Mouse (Mus musculus) lung, adult 10 weeks (tissue): ENCODE measurements around the gene Hck. TPM values are rescaled to one million over a fixed set of nuclear protein-coding genes. Genes with fewer than 3 reads are reported as not detected.

Experiments
- polyA plus RNA-seq: library from polyadenylated mRNA; stranded (reverse); fragments of 350-450 nt; fragmentation: Illumina TruSeq; extraction: RNeasy Lipid Tissue Mini Kit (QIAGEN cat#74804); gene quantifications from one replicate; pipeline ENCODE4 v1.2.3, GENCODE M21; 2014; ENCODE audit warnings: low read depth, low replicate concordance; ENCODE audit not compliant: insufficient read depth

Hck gene
- 34.3 TPM for polyA plus RNA-seq

DNA sequence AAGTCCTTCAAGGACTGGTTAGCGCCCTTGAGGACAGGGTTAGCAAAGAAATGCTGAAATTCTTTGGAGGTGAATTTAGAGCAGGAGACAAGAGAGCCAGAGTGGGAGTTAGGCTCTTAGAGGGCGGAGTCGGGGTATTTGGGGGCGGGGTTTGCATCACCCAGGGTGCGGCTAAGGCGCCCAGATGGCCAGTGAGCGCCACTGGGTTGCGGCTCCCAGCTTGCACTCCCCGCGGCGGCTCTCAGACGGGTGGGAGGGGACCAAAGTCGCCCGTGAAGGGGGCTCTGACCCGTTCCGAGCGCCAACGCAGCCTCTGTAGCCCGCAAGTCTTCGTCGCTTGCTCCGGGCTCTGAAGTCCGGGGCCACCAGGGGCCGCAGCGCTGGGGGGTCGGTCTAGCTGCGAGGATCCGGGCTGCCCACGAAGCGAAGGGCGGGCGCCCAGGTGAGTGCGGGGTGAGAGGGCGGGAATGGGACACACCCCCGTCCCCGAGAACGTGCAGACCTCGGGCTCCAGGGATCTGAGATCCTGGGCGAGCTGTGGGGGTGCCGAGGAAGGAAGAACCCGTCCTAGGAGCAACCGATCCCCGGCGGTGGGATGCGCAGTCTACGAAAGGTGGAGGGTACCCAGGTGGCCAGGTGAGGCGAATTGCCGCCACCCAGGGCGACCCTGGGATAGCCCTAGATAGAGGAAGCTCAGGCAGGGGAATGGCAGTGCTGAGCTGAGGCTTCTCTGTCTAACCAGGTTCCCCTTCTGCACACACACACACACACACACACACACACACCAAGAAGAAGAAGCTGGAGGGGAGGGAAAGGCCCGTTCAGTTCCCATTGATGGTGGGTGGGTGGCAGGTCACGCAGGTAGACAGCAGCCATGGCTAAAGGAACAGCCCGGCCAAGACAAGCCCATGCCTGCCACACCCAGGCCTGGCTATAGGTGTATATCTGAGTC lies at the start of gene Hck:
Gene Hck (plus strand): TSS at position 156 of the 952 bp plus-strand sequence.

GRCm38 (mm10) chr2:153065747-153066508 lies 42.3 kb upstream of the Hck start, which contains the start of gene Ccm2l:
Ccm2l (plus strand) TSS chr2:153065955.

GRCm38 (mm10) chr2:153160844-153161683 lies 52.8 kb downstream of the Hck start, which contains the start of gene Tm9sf4:
Tm9sf4 (plus strand) TSS chr2:153161303.

Other genes with a start within 250 kb of the Hck start
- gene Mylk2, start 197.1 kb upstream of the Hck start, polyA plus RNA-seq = 0.24 TPM
- 5.9 TPM for gene Foxs1, start 175.3 kb upstream of the Hck start, polyA plus RNA-seq
- not detected for gene Dusp15, start 156.8 kb upstream of the Hck start, polyA plus RNA-seq
- 2.7 TPM for gene Ttll9, start 146.0 kb upstream of the Hck start, polyA plus RNA-seq
- 90.4 TPM for gene Pdrg1, start 93.0 kb upstream of the Hck start, polyA plus RNA-seq
- gene Xkr7, start 76.6 kb upstream of the Hck start, polyA plus RNA-seq = not detected
- 20.7 TPM for gene Ccm2l, start 42.5 kb upstream of the Hck start, polyA plus RNA-seq
- 20.0 TPM for gene Tm9sf4, start 52.8 kb downstream of the Hck start, polyA plus RNA-seq
- gene Tspyl3, start 117.0 kb downstream of the Hck start, polyA plus RNA-seq = 3.5 TPM
- gene Plagl2, start 133.0 kb downstream of the Hck start, polyA plus RNA-seq = 4.8 TPM
- 9.7 TPM for gene Pofut1, start 133.1 kb downstream of the Hck start, polyA plus RNA-seq
- gene Kif3b, start 182.9 kb downstream of the Hck start, polyA plus RNA-seq = 7.7 TPM
- gene Asxl1, start 237.4 kb downstream of the Hck start, polyA plus RNA-seq = 7.9 TPM